Mouse (Mus musculus): ENCODE data around the gene OR5BS1P. TPM values are rescaled to one million over a fixed set of nuclear protein-coding genes. Genes with fewer than 3 reads are reported as not detected.

Gene OR5BS1P
- polyA plus RNA-seq, 1 experiment from 2014 or later, result not detected

GRCm38 (mm10) chr15:98527056-98527771 is 57.5 kb downstream of the OR5BS1P start:
- no peaks in the 10 kb centered on the region for H3K27me3 ChIP-seq (ENCODE audit: control insufficient read depth, insufficient read depth, low read depth, low read length)
- no peak overlapping the region for H3K4me2 ChIP-seq (ENCODE audit: low read depth, low read length)
- ATAC-seq (ENCODE audit: low read depth), result no peak
- no peak overlapping the region for H3K4me3 ChIP-seq (ENCODE audit: low read depth, low read length)
- 83% methylated on average over 5 of the region's 5 CpGs for WGBS (ENCODE audit: insufficient replicate concordance)
- H3K36me3 ChIP-seq (ENCODE audit: control insufficient read depth, insufficient read depth), result peaks cover 60% of the 10 kb centered on the region
- no peaks in the 10 kb centered on the region for H3K9me3 ChIP-seq (replicated peaks; ENCODE audit: control insufficient read depth, low read length)
- no peak overlapping the region for H3K27ac ChIP-seq (ENCODE audit: low read length)
- H3K9ac ChIP-seq (ENCODE audit: low read depth, low read length), result no peak overlapping the region
- H3K4me1 ChIP-seq (ENCODE audit: control insufficient read depth, low read depth, low read length), result peaks cover 11% of the 10 kb centered on the region

GRCm38 (mm10) chr15:98528066-98528563 is 58.4 kb downstream of the OR5BS1P start:
- Histone ChIP-seq H3K27me3 (ENCODE audit: control insufficient read depth, insufficient read depth, low read depth, low read length) (no peaks in the 10 kb centered on the region), H3K36me3 (ENCODE audit: control insufficient read depth, insufficient read depth) (peaks cover 54% of the 10 kb centered on the region), H3K9ac (ENCODE audit: low read depth, low read length) (no peak overlapping the region), H3K27ac (ENCODE audit: low read length) (no peak overlapping the region), H3K9me3 (replicated peaks; ENCODE audit: control insufficient read depth, low read length) (no peaks in the 10 kb centered on the region), H3K4me3 (ENCODE audit: low read depth, low read length) (no peak overlapping the region), H3K4me1 (ENCODE audit: control insufficient read depth, low read depth, low read length) (peaks cover 20% of the 10 kb centered on the region), H3K4me2 (ENCODE audit: low read depth, low read length) (no peak overlapping the region)
- no peak for ATAC-seq (ENCODE audit: low read depth)
- 82% methylated on average over 5 of the region's 5 CpGs for WGBS (ENCODE audit: insufficient replicate concordance)

Small RNA genes within 50 kb of the gene (microRNA-seq; reads per million reads assigned to microRNA genes)
- gene Mir1291, result not detected

Other genes with a start within 250 kb of the OR5BS1P start
- gene Gm44579, start 248.9 kb upstream of the OR5BS1P start, polyA plus RNA-seq (2015; fragmentation: Nextera tagmentation; extraction: Ambion mirVana), result not detected in 2 replicates
- not detected in 2 replicates for gene Olfr287, start 248.8 kb upstream of the OR5BS1P start, polyA plus RNA-seq (2015; fragmentation: Nextera tagmentation; extraction: Ambion mirVana)
- gene Olfr286, start 235.4 kb upstream of the OR5BS1P start, polyA plus RNA-seq (2015; fragmentation: Nextera tagmentation; extraction: Ambion mirVana), result not detected in 2 replicates
- not detected in 2 replicates for gene H1fnt, start 212.6 kb upstream of the OR5BS1P start, polyA plus RNA-seq (2015; fragmentation: Nextera tagmentation; extraction: Ambion mirVana)
- 0.14 and 0.15 TPM in 2 replicates for gene Zfp641, start 173.7 kb upstream of the OR5BS1P start, polyA plus RNA-seq (2015; fragmentation: Nextera tagmentation; extraction: Ambion mirVana)
- gene Olfr285, start 152.5 kb upstream of the OR5BS1P start, polyA plus RNA-seq (2015; fragmentation: Nextera tagmentation; extraction: Ambion mirVana), result not detected in 2 replicates
- gene Olfr284, start 128.9 kb upstream of the OR5BS1P start, polyA plus RNA-seq (2015; fragmentation: Nextera tagmentation; extraction: Ambion mirVana), result not detected in 2 replicates
- gene Olfr283, start 89.0 kb upstream of the OR5BS1P start, polyA plus RNA-seq (2015; fragmentation: Nextera tagmentation; extraction: Ambion mirVana), result not detected in 2 replicates
- gene Olfr282, start 38.7 kb upstream of the OR5BS1P start, polyA plus RNA-seq (2015; fragmentation: Nextera tagmentation; extraction: Ambion mirVana), result not detected in 2 replicates
- gene Olfr281, start 17.3 kb upstream of the OR5BS1P start, polyA plus RNA-seq (2015; fragmentation: Nextera tagmentation; extraction: Ambion mirVana), result not detected in 2 replicates
- gene Lalba, start 12.8 kb downstream of the OR5BS1P start, polyA plus RNA-seq (2015; fragmentation: Nextera tagmentation; extraction: Ambion mirVana), result not detected in 2 replicates
- gene Olfr279, start 22.5 kb downstream of the OR5BS1P start, polyA plus RNA-seq (2015; fragmentation: Nextera tagmentation; extraction: Ambion mirVana), result not detected in 2 replicates
- 28.3 and 28.5 TPM in 2 replicates for gene Kansl2, start 64.4 kb downstream of the OR5BS1P start, polyA plus RNA-seq (2015; fragmentation: Nextera tagmentation; extraction: Ambion mirVana)
- gene Ccnt1, start 101.0 kb downstream of the OR5BS1P start, polyA plus RNA-seq (2015; fragmentation: Nextera tagmentation; extraction: Ambion mirVana), result 24.3 and 25.9 TPM in 2 replicates
- gene 4930415O20Rik, start 101.1 kb downstream of the OR5BS1P start, polyA plus RNA-seq (2015; fragmentation: Nextera tagmentation; extraction: Ambion mirVana), result not detected in 2 replicates
- gene Adcy6, start 140.2 kb downstream of the OR5BS1P start, polyA plus RNA-seq (2015; fragmentation: Nextera tagmentation; extraction: Ambion mirVana), result 6.1 and 8.3 TPM in 2 replicates
- gene Cacnb3, start 160.9 kb downstream of the OR5BS1P start, polyA plus RNA-seq (2015; fragmentation: Nextera tagmentation; extraction: Ambion mirVana), result 0.55 and 0.84 TPM in 2 replicates
- gene Ddx23, start 193.0 kb downstream of the OR5BS1P start, polyA plus RNA-seq (2015; fragmentation: Nextera tagmentation; extraction: Ambion mirVana), result 9.0 and 10.0 TPM in 2 replicates
- gene Rnd1, start 207.6 kb downstream of the OR5BS1P start, polyA plus RNA-seq (2015; fragmentation: Nextera tagmentation; extraction: Ambion mirVana), result 0.78 and 1.1 TPM in 2 replicates
- gene Ccdc65, start 238.3 kb downstream of the OR5BS1P start, polyA plus RNA-seq (2015; fragmentation: Nextera tagmentation; extraction: Ambion mirVana), result not detected in 2 replicates